Mouse (Mus musculus) naive thymus-derived CD4-positive, alpha-beta T cell, adult 2 months (primary cell): Measurements from ENCODE around the gene Ica1l.

Experiments used
- DNase-seq: peaks from one replicate; pipeline ENCODE4 v3.0.0-alpha.2; 2011; ENCODE audit warnings: low read depth

Ica1l gene

DNA sequence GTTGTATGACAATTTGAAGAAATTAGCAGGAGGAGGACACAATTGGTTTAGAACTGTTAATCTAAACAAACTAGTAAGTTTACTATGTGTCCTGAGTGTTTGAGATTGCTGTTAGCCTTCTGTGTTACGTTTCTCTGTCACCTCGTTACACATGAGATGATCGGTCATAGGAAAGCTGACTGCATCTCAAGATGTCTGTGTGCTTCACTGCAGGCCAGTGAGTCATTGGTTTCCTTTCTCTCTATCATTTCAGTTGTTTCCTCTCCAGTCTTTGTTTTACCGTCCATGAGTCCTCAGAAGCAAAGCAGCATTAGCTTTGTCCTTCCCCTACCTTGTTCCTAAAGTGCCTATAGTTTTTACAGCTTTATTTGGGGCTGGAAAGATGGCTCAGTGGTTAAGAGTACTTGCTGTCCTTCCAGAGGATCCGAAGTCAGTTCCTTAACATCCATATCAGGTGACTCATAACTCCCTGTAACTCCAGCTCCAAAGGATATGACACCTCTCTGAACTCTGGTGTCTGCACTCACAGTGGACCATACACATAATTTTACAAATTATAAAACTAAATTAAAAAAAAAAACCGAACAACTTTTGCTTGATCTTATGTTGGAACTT lies 76.7 kb downstream of the Ica1l start:
- no peak for DNase-seq

DNA sequence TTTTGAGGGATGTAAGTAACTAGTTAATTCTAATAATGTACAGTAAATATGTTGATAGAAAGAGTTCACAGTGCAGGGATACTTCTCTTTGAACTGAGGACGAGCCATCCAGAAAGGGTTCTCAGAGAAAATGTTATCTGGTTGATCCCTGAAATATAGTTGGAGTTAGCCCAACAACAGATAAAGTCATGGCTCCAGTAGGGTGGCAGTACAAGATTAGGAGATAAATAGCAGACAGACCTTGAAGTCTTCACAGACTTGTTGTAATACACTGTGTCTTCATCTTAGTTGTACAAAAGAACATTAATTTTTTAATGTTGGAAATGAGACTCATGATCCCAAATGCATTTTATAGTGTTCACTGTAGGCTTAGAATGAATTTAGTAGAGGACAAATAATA lies 83.0 kb downstream of the Ica1l start:
- no peak for DNase-seq

DNA sequence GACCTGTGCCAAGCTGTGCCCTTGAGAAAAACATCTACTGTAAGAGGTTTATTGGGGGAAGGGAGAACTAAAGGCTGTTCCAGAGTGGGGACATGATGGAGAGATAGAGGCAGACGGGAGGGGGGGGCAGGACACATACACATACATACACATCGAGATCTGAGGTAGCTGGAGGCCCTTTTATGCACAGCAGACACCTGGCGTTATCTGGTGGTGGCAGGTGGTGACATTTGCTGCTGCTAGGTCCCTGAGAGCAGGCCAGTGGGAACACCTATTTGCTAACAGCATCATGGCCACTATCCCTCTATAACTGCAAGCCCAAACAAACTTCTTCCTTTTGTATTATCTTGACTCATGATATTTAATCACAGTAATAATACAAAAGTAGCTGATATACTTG lies 85.8 kb downstream of the Ica1l start:
- no peak for DNase-seq

DNA sequence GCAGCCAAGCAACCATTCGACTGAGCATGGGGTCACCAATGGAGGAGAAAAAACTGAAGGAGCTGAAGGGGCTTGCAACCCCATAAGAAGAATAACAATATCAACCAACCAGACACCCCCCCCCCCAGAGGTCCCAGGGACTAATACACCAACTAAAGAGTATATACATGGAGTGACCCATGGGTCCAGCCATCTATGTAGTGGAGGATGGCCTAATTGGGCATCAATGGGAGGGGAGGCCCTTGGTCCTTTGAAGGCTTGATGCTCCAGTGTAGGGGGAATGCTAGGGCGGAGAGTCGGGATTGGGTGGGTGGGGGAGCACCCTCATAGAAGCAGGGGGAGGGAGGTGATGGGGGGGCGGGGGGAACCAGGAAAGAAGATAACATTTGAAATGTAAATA lies 95.5 kb downstream of the Ica1l start:
- no peak for DNase-seq

DNA sequence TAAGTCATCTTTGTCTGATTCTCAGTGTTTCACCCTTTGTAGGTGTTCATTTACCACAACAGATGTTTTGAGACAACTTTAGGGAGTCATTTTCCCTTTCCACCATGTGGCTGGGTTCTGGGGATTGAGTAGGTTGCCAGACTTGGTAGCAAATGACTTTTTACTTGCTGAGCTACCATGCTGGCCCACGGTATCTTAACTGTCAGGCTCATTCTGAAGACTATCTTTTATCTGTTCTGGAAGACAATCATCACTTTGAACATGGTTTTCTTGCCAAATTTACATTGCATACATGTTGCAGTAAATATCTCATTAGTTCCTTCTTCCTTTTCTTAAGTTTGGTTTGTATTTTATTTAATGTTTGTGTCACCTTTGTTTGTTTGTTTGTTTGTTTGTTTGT lies 97.0 kb downstream of the Ica1l start:
- no peak for DNase-seq

DNA sequence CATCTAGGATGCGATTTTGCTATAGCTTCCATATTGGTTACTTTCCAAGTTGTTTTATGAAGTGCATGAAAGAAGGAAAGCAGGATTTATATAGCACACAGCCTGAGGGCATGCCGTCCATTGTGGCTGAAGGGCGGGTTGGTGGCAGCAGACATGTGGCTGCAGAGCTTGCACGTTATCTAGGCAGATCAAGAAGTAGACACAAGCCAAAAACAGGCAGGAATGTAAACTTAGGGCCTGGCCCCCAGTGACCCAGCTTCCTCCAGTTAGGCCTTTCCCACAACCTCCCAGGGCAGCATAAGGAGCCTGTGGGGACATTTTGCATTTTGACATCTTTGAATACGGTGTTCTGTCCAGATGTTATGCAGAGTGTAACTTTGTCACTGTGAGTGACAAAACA lies 99.2 kb downstream of the Ica1l start:
- DNase-seq, result no peak

DNA sequence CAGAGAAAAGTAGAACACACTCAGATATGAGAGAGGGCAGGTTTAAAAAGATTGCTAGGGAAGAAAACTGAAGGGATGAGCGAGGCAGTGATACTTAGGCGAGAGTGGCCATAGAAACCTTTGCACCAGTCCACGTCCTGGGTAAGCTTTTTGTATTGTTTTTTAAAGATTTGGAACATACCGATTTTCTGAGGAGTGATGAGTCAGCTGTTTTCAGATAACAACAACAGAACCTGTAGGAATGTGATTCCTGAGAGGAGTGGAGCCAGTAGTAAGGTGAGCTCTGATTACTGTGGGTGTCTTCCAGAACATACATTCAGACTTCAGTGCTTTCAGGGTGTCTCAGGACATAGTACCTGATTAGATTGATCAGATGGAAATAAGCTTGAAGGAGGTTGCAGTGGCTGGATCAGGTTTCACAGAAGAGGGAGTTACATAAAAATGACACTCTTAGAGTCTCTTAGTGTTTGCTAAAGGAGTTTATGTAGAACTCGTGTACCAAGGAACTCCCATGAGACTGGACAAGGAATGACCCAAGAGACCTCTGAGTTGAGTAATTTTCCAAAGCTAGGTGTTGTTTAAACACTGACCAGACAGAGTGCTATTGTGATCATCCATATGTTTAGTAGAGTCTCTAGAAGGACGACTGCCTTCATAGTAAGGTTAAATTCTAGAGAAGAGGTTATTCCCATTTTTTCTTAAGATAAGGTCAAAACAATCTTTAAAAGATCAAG lies 100.8 kb downstream of the Ica1l start:
- DNase-seq, result no peak

DNA sequence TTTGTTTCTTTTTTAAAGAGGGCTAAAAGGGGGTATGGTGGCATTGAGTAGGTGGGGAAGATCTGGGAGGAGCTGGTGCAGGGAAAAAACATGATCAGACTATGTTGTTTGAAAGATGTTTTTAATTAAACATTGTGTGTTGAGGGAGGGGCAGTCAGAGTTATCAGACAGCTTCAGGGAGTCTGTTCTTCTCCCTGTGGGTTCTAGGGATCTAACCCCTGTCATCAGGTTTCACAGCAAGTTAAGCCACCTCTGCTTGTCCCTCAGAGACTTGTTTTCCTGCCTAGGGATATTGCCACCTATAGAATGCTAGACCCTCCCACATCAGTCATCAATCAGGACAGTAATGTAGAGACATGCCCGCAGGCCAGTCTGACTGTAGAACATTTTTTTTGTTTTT lies 101.9 kb downstream of the Ica1l start:
- DNase-seq, result no peak

DNA sequence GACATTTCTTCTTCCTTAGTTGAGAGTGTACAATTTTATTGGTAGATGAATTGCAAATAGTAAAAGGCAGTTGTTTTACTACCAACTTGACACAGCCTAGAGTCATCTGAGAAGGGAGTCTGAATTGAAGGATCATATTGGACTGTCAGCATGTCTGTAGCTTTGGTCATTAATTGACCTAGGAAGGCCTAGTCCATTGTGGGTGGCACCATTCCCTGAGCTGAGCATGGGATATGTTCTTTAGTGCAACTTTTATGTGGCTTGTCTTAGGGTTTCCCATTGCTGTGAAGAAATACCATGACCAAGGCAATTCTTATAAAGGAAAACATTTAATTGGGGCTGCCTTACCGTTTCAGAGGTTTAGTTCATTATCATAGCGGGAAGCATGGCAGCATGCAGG lies 110.0 kb downstream of the Ica1l start:
- DNase-seq, result no peak
